Mouse (Mus musculus): ENCODE measurements around the gene Rab6b.

DNA sequence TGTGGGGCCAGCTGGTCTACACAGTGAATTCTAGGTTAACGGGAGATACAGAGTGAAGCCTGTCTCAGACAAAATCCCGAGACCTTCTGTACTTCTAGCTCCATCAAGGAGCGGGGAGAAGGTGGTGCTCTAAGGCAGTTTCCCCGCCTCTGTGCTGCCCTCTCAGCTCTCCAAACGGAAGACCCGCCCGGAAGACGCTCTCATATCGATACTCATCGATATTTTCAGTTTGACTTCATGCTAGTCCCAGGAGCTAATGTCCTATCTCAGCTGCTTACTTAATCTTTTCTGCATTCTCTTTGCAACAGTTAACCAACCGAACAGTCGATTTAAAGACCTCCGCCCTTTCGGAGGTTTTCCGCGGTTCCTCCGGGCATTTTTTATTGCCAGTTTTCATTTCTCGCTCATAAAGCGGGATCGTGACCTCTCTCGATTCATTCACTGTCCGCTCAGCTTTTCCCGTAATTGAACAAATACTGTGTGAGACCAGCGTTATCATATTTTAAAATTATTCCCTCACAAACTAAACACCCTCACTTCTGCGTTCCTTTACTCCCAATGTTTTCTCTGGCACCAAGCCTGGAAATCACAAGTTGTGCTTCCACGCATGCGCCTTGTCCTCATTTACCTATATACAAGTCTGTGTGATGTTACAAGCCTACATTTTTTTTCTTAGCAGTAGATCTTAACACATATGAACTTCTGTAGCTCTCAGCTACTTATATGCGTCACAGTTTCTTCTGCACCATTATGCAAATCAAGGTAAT lies 101.2 kb downstream of the Rab6b start:
- TF ChIP-seq CTCF (IDR thresholded peaks at IDR 0.05; ENCODE audit: low read depth) (no peak), EP300 (IDR thresholded peaks at IDR 0.05; ENCODE audit: low read depth) (no peak)
